Comparison of ENCODE assay signal across 28 mouse cellular contexts in the genomic region with DNA sequence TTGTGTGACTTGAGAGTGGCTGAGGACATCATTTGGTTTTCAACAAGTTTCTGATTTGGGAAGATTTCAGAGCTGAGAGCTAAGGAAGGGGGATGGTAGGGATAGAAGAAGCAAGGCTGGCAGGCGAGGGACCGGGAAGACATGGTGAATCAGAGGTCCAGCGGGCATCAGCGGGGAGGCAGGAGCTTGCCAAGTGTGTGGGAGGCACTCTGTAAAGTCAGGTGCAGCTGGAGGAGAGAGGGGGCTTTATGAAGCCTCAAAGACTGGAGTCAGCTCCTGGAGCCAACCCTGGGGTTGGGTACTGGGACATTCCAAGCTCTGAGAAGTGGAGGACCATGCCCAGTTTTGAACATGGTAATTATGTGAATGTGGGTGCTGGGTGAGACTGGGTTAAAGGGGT. TPM values are rescaled to one million over a fixed set of nuclear protein-coding genes. Genes with fewer than 3 reads are reported as not detected.
A peak's percentile ranks its signal among the peaks of the same experiment; 100 is the strongest.
DNase-seq lines count a peak whose midpoint lies in the region; ATAC-seq and TF ChIP-seq lines count a peak whose summit lies in the region.
"Had no signal": no experiment of that assay in that cellular context is flagged by ENCODE, and none has a peak within 500 bp of the region (broad histone marks: within the 10 kb centered on the region; RNA-seq: fewer than 3 reads in every experiment).

No protein-coding gene starts in this region.

- DNase-seq in hindbrain, postnatal 0 days (ENCODE audit: low spot score): no peak
- DNase-seq in hindbrain, embryonic 10.5 days (ENCODE audit: low spot score): no peak
- DNase-seq in midbrain, postnatal 0 days (ENCODE audit: low spot score): peak; percentile 12
- DNase-seq in Patski (ENCODE audit: low read depth, low spot score): no peak
- no peak for DNase-seq in thymus, postnatal 10 days (ENCODE audit: low spot score in 2 of 2)
- DNase-seq: adrenal gland, postnatal 10 days; adrenal gland, postnatal 36 days; cerebellum, adult 11 months; cerebellum, adult 2 months; cerebellum, adult 9-11 months; cerebellum, postnatal 25 days; gastrocnemius, postnatal 25 days; heart, adult 2 months had no signal

- H3K9me3 ChIP-seq in hindbrain, postnatal 0 days (ENCODE audit: low read length): no peaks in the 10 kb centered on the region
- no peaks in the 10 kb centered on the region for H3K9me3 ChIP-seq in hindbrain, embryonic 10.5 days
- no peaks in the 10 kb centered on the region for H3K9me3 ChIP-seq in midbrain, postnatal 0 days (ENCODE audit: low read length)
- H3K9me3 ChIP-seq in midbrain, embryonic 13.5 days: no peaks in the 10 kb centered on the region
- H3K9me3 ChIP-seq: embryonic facial prominence, embryonic 12.5 days; embryonic facial prominence, embryonic 15.5 days; heart, embryonic 10.5 days; heart, embryonic 13.5 days; intestine, embryonic 15.5 days had no signal

- 63% methylated on average over 4 of the region's 4 CpGs for WGBS in hindbrain, postnatal 0 days
- 97% methylated on average over 4 of the region's 4 CpGs for WGBS in hindbrain, embryonic 10.5 days
- 80% methylated on average over 4 of the region's 4 CpGs for WGBS in midbrain, postnatal 0 days
- 92% methylated on average over 4 of the region's 4 CpGs for WGBS in midbrain, embryonic 13.5 days

- POLR2A ChIA-PET in Patski (lab: Charles Lee): no interaction called here

- no peak overlapping the region for H3K4me3 ChIP-seq in hindbrain, postnatal 0 days (ENCODE audit: low read length)
- H3K4me3 ChIP-seq in hindbrain, embryonic 10.5 days: no peak overlapping the region
- H3K4me3 ChIP-seq in midbrain, postnatal 0 days (ENCODE audit: low read depth, low read length): no peak overlapping the region
- H3K4me3 ChIP-seq in midbrain, embryonic 13.5 days (replicated peaks): no peak overlapping the region
- no peak overlapping the region for H3K4me3 ChIP-seq in myocyte
- H3K4me3 ChIP-seq: embryonic facial prominence, embryonic 12.5 days; embryonic facial prominence, embryonic 15.5 days; heart, adult 2 months; heart, embryonic 10.5 days; heart, embryonic 13.5 days; intestine, embryonic 15.5 days had no signal

- no peaks in the 10 kb centered on the region for H3K79me2 ChIP-seq in myocyte (ENCODE audit: control insufficient read depth, insufficient read depth)

- H3K36me3 ChIP-seq in hindbrain, postnatal 0 days (ENCODE audit: insufficient read depth, low read length): peaks cover 59% of the 10 kb centered on the region
- H3K36me3 ChIP-seq in hindbrain, embryonic 10.5 days: peaks cover 97% of the 10 kb centered on the region
- peaks cover 47% of the 10 kb centered on the region for H3K36me3 ChIP-seq in midbrain, postnatal 0 days (ENCODE audit: insufficient read depth, low read length)
- peaks cover 84% of the 10 kb centered on the region for H3K36me3 ChIP-seq in midbrain, embryonic 13.5 days
- H3K36me3 ChIP-seq in myocyte (ENCODE audit: control insufficient read depth, insufficient read depth): peaks cover 18% of the 10 kb centered on the region

- 0 out of 2 replicates have a peak, but pooled peaks cover 3% of the 10 kb centered on the region for H3K4me1 ChIP-seq in hindbrain, postnatal 0 days (ENCODE audit: insufficient read depth, low read length)
- H3K4me1 ChIP-seq in hindbrain, embryonic 10.5 days (replicated peaks): no peaks in the 10 kb centered on the region
- H3K4me1 ChIP-seq in midbrain, postnatal 0 days (ENCODE audit: insufficient read depth, low read length): no peaks in the 10 kb centered on the region
- 0 out of 2 replicates have a peak, but pooled peaks cover 2% of the 10 kb centered on the region for H3K4me1 ChIP-seq in midbrain, embryonic 13.5 days (replicated peaks)
- H3K4me1 ChIP-seq: embryonic facial prominence, embryonic 12.5 days; embryonic facial prominence, embryonic 15.5 days; intestine, embryonic 15.5 days had no signal

- no peak overlapping the region for H3ac ChIP-seq in myocyte (ENCODE audit: control insufficient read depth, insufficient read length)

- TF ChIP-seq CTCF in hindbrain, postnatal 0 days (IDR thresholded peaks at IDR 0.05; ENCODE audit: low read depth): no peak
- TF ChIP-seq CTCF in midbrain, postnatal 0 days (IDR thresholded peaks at IDR 0.05): no peak
- no peak for TF ChIP-seq CTCF in Patski (IDR thresholded peaks at IDR 0.05)

- peak overlapping the region; percentile 48; the same call in 1 of the 2 replicates for H3K27ac ChIP-seq in hindbrain, postnatal 0 days
- H3K27ac ChIP-seq in hindbrain, embryonic 10.5 days: no peak overlapping the region
- H3K27ac ChIP-seq in midbrain, postnatal 0 days (ENCODE audit: low read depth, low read length): no peak overlapping the region
- no peak overlapping the region for H3K27ac ChIP-seq in midbrain, embryonic 13.5 days
- H3K27ac ChIP-seq: embryonic facial prominence, embryonic 12.5 days; embryonic facial prominence, embryonic 15.5 days; heart, adult 2 months; heart, embryonic 10.5 days; heart, embryonic 13.5 days; hindbrain, embryonic 14.5 days; intestine, embryonic 15.5 days had no signal

- CTCF ChIA-PET in Patski (lab: Charles Lee): interaction anchor here (0.8 to 2.0 kb wide), 3 partner anchors 13 to 22 kb away, joined by 3 to 6 read pairs (median 4); no protein-coding TSS in a partner anchor

- H3K9ac ChIP-seq in hindbrain, postnatal 0 days (replicated peaks; ENCODE audit: low read length): no peak overlapping the region
- no peak overlapping the region for H3K9ac ChIP-seq in midbrain, postnatal 0 days (replicated peaks; ENCODE audit: low read length, poor library complexity, severe bottlenecking)
- no peak overlapping the region for H3K9ac ChIP-seq in midbrain, embryonic 13.5 days (replicated peaks)
- H3K9ac ChIP-seq: embryonic facial prominence, embryonic 12.5 days; embryonic facial prominence, embryonic 15.5 days; heart, embryonic 13.5 days; hindbrain, embryonic 14.5 days; intestine, embryonic 15.5 days had no signal

- H3K4me2 ChIP-seq in hindbrain, postnatal 0 days (ENCODE audit: low read depth, low read length): no peak overlapping the region
- no peak overlapping the region for H3K4me2 ChIP-seq in midbrain, postnatal 0 days (ENCODE audit: low read depth, low read length, poor library complexity, severe bottlenecking)
- H3K4me2 ChIP-seq in midbrain, embryonic 13.5 days (replicated peaks): no peak overlapping the region
- peak overlapping the region; percentile 42 for H3K4me2 ChIP-seq in myocyte (ENCODE audit: low read depth)
- H3K4me2 ChIP-seq: embryonic facial prominence, embryonic 12.5 days; embryonic facial prominence, embryonic 15.5 days; heart, embryonic 13.5 days; hindbrain, embryonic 14.5 days; intestine, embryonic 15.5 days had no signal

- ATAC-seq in hindbrain, postnatal 0 days: no peak
- ATAC-seq in midbrain, postnatal 0 days (ENCODE audit: low FRiP score): no peak
- ATAC-seq in midbrain, embryonic 13.5 days: no peak
- peak; percentile 48 for ATAC-seq in Patski
- ATAC-seq: CD4-positive, CD25-positive, alpha-beta regulatory T cell, adult 4 months; forebrain, embryonic 14.5 days; intestine, embryonic 15.5 days had no signal

- TF ChIP-seq POLR2A in myocyte (IDR thresholded peaks at IDR 0.05; ENCODE audit: insufficient read length, low read depth): no peak

- in situ Hi-C loops in Patski (cut with MboI; ENCODE audit: low pct_unique_long_range_greater_than_20kb): no loop called here

- H3K27me3 ChIP-seq in hindbrain, postnatal 0 days (ENCODE audit: insufficient read depth, low read length): no peaks in the 10 kb centered on the region
- no peaks in the 10 kb centered on the region for H3K27me3 ChIP-seq in hindbrain, embryonic 10.5 days (ENCODE audit: insufficient read depth, poor library complexity, severe bottlenecking)
- H3K27me3 ChIP-seq in midbrain, postnatal 0 days (ENCODE audit: insufficient read depth, low read length): no peaks in the 10 kb centered on the region
- no peaks in the 10 kb centered on the region for H3K27me3 ChIP-seq in midbrain, embryonic 13.5 days
- H3K27me3 ChIP-seq in Patski: no peaks in the 10 kb centered on the region
- no peaks in the 10 kb centered on the region for H3K27me3 ChIP-seq in myocyte (ENCODE audit: control insufficient read depth, insufficient read depth, insufficient read length)
- H3K27me3 ChIP-seq: embryonic facial prominence, embryonic 12.5 days; embryonic facial prominence, embryonic 15.5 days; heart, embryonic 13.5 days; intestine, embryonic 15.5 days had no signal

TF ChIP-seq in myocyte, 11 proteins besides CTCF, POLR2A, EP300 and RAD21:
- TF ChIP-seq MYOD1 (IDR thresholded peaks at IDR 0.05; ENCODE audit: control insufficient read depth in 1 of 3, insufficient read length in 2 of 3, low read depth in 2 of 3) (peak in 2 of 3 experiments; percentile 65 to 67), CEBPB (IDR thresholded peaks at IDR 0.05; ENCODE audit: insufficient read depth, poor library complexity, severe bottlenecking) (no peak), E2F4 (IDR thresholded peaks at IDR 0.05; ENCODE audit: insufficient read depth) (no peak), TCF12 (IDR thresholded peaks at IDR 0.05; ENCODE audit: insufficient read depth, poor library complexity, severe bottlenecking) (no peak), USF1 (IDR thresholded peaks at IDR 0.05; ENCODE audit: low read depth) (no peak), POLR2AphosphoS2 (IDR thresholded peaks at IDR 0.05; ENCODE audit: insufficient read length, low read depth) (no peak)

RNA-seq across cellular contexts. Expression of a gene that starts 22.7 kb away (rescaled TPM):
- 64.5 and 73.7 TPM in 2 replicates for total RNA-seq in hindbrain, postnatal 0 days (2014; rRNA removed)
- 102 and 103 TPM in 2 replicates for polyA plus RNA-seq in hindbrain, postnatal 0 days (2015; fragmentation: Nextera tagmentation; extraction: Ambion mirVana)
- 66.8 and 70.5 TPM in 2 replicates for polyA plus RNA-seq in hindbrain, embryonic 10.5 days (2016; fragmentation: Nextera tagmentation; extraction: Ambion mirVana)
- 81.8 and 93.2 TPM in 2 replicates for total RNA-seq in midbrain, postnatal 0 days (2014; rRNA removed)
- polyA plus RNA-seq in midbrain, postnatal 0 days (2015; fragmentation: Nextera tagmentation; extraction: Ambion mirVana): 128 and 137 TPM in 2 replicates
- polyA plus RNA-seq in midbrain, embryonic 13.5 days (2015; fragmentation: Nextera tagmentation; extraction: Ambion mirVana): 82.2 and 86.3 TPM in 2 replicates
- polyA plus RNA-seq in Patski (2021) (157 TPM), myocyte (2012; fragmentation: generic; extraction: Trizol) (10.9 TPM)

RNA-seq across cellular contexts. Expression of a gene that starts 38.8 kb away (rescaled TPM):
- 1.2 and 2.1 TPM in 2 replicates for total RNA-seq in hindbrain, postnatal 0 days (2014; rRNA removed)
- 1.2 TPM in 2 replicates for polyA plus RNA-seq in hindbrain, postnatal 0 days (2015; fragmentation: Nextera tagmentation; extraction: Ambion mirVana)
- 0.61 and 0.86 TPM in 2 replicates for polyA plus RNA-seq in hindbrain, embryonic 10.5 days (2016; fragmentation: Nextera tagmentation; extraction: Ambion mirVana)
- total RNA-seq in midbrain, postnatal 0 days (2014; rRNA removed): 2.1 and 3.4 TPM in 2 replicates
- 1.9 and 2.4 TPM in 2 replicates for polyA plus RNA-seq in midbrain, postnatal 0 days (2015; fragmentation: Nextera tagmentation; extraction: Ambion mirVana)
- polyA plus RNA-seq in midbrain, embryonic 13.5 days (2015; fragmentation: Nextera tagmentation; extraction: Ambion mirVana): 1.2 and 2.0 TPM in 2 replicates
- polyA plus RNA-seq in Patski (2021): 0.44 TPM
- polyA plus RNA-seq in myocyte (2012; fragmentation: generic; extraction: Trizol): not detected
- total RNA-seq: adrenal gland, adult 18-20 months; hematopoietic stem cell, adult 5-6 weeks; MEL had no signal
- polyA plus RNA-seq: C2C12; CD4-positive, CD25-positive, alpha-beta regulatory T cell, adult 4 months; heart, embryonic 16.5 days had no signal
